Mouse (Mus musculus) testis, postnatal 10 days (tissue): ENCODE measurements at regions not wholly inside any gene's neighbourhood (a gene's known extent, or its start where the extent isn't known, plus 50 kb on each side); places are given as distances from the start of the nearest gene placed in this dataset.

ENCODE experiments used
- DNase-seq: peaks from one replicate; pipeline ENCODE4 v3.0.0; 2021; ENCODE audit warnings: low spot score

DNA sequence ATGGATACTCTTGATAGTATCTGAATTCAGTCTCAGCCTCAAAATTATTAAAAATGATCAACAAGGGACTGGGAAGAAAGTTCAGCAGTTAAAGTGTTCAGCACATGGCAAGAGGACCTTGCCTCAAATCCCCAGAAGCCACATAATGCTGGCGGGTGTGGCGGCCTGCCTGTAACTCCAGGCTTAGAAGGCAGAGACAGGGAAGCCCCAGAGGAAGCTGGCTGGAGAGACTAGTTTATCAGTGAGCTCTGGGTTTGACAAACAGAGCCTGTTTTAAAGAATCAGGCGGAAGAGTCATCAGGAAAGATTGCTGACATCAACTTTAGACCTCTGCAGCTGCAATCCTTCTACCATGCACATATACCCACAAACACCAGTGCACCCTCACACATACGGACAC is 52.1 kb upstream of the Fyn start:
- no peak for DNase-seq

DNA sequence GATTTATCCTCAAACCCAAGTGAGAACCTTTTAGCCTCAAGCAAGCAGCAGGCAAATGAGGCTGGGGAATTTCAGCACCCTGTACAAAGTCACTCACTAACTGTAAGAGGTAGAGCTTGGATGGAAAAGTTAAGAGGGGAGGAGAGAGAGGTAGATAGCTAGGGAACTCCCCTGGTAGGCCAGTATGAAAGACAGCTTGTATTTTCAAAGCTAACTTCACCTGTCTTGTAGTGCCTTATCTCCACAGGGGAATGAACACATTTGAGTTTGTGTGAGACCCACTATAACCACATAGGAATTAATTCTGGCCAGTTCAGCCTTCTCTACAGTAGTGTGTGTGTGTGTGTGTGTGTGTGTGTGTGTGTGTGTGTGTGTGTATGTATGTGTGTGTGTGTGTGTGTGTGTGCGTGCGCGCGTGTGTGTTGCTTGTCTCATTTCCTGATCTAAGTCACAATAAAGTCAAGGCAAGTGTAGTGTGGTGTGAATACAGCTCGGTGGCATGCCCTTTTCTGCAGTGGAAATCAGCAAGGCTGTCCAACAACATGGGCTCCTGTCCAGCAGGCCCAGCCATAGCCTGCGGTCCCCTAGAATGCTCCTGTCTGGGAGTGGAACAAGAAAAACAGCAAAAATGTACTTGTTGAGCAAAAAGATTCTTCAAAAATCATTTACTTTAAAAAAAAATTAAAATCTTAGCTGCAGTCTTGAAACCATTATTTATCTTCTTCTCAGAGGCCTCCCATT is 53.1 kb upstream of the Fyn start:
- no peak for DNase-seq

DNA sequence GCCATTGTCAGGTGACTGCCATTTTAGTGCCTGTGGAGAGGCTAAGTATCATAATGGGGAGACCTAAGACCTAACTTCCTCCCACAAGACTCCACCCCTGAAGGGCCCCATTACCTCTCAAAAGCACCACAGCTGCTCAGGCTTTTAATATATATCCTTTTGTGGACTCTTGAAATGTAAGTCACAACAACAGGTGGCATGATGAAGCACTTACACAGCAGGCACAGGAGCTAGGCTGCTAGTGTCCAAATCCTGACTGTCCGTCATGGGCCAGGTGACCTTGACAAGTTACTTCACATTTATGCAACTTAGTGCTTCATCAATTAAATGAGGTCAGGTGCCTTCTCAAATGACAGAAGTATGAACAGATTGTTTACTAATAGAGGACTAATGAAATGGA is 57.2 kb upstream of the Fyn start:
- no peak for DNase-seq

DNA sequence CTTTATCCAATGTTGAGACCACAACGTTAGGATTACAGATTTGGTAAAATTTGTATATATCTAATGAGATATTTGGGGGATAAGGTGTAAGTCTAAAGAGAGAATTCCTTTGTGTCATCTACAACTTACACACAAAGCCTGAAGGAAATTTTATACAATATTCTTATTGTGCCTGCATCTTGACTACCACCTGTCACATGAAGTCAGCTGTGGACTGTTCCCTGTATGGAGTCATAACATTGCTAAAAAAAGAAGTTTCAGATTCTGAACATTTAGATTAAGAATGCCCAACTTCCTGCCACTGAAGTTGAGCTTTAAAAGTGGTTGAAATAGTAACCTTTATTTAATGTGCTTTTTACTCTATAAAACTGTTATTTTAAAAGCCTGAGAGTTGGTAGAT is 60.1 kb upstream of the Fyn start:
- DNase-seq, result no peak

DNA sequence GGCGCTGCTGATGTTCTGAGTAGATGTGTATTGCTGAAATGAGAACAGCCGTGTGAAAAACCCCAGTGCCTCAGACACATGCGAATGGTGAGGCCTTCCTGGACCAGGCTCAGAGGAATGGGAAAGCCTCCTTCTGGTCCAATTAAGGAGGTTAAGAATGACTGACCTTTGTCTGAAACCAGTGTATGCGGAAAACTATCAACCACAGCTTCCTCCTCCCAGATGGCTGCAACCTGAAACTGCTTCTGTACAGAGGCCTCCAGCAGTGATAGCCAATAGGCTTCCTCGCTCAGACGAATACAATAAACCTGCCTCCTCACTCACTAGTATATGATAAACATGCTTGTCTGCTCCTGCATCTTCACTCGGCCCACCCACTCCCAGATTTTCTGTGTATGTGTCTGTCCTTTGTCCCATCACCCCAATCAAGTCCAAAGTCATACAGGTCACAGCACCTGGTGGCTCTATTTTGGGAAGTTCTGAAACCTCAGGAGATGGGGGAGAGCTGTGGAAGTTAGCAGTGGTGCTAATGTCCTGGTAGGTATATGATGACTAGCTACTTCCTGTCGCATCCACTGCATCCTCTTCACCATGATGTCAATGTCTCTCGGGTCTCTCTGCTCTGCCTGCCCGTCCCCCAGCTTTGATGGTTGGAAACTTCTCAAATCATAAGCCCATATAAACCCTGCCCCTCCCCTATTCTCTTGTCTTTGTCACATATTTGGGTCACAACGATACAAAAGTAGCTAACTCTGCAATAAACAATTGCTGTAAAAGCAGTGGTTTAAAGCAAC is 75.8 kb upstream of the Fyn start:
- no peak for DNase-seq

DNA sequence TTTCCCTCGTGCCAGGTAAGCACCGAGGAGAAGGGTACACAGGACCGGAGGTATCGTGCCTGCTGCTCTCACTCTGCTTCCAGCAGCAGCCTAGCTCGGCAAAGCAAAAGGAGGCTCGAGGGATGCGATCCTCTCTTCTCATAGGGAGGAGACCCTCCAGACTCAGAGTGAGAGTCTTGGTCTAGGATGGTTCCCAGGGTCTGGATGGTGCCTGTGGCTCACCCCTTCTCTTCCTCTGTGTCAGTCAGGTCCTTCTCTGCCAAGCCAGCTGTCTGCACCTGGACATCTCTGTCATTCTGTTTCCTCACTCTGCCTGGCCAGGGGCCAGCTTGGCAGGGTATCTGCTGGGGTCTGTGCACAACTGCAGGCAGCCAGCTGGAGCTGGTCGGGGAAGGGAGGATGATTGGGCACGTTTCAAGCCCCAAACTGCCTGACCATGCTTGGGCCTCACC is 76.9 kb upstream of the Fyn start:
- DNase-seq, result peak; percentile 61

DNA sequence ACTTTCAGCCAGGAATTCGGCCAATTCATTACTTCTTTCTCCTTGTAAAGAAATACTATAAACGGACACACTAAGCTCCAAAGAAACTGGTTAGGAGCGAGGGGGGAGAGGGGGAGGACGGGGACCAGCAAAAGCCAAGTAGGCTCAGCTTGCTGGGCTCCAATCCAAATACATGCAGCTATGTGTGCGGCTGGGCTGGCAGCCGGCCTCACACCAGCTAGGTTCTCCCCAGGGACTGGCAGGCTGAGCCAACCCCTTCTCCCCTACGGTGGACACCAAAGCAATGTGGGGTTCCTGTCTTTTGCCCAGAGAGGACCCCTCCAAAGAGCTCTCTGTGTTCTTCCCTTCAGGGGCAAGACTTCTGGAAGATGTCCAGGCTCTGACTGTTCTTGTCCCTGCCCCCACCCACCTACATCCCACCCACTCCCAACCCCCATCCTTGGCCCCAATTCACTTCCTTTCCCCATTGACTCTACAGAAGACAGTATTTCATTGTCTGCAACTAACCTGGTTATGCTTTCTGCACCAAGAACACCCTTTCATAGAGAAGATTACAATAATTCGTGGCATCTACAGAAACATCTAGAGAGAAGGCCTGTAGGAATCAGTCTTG is 77.4 kb upstream of the Fyn start:
- peak; percentile 58 for DNase-seq

DNA sequence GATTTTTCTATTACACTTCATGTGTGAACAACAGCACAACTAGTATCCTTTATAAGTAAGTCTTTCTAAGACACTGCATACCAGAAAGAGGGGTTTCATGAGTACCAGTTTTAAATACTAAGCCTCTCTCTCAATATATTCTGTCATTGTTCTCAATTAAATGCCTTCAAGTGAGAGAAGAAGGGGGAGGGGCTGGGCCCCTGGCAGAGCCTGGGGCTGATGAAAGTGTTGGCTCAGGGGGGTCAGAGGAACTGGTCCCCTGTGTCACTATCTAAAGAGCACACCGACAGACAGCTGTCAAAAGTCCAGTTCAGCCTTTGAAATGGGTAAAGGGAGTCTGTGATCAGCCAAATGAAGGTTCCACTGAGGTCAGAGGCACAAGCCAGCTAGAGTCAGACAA is 78.4 kb upstream of the Fyn start:
- no peak for DNase-seq

DNA sequence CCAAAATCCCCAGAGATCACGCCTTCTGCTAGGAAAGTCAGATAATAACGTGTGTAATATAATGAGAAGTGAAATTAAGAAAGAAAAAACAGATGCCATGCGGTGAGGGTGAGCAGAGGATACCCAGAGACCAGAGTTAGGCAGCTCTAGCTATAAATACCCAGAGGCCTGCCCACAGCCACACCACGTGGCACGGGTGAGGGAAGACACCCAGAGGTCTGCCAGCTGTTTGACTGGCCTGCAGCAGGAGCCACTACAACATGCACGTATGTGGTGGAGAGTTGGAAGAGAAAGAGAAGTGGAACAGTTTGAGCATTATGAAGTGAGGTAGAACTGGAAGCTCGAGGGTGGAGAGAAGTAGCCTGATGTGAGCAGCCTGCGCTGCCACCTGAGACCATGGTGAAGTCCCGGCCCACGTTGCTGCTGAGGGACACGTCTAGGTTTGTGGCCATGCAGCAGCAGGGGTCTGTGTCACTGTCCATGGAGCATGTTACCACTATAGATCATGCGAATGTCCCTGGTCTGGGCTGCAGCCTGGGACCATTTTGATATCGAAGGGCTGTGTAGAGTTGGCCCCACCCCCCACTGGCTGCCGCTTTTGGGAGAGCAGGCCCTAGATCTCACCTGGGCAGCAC is 88.2 kb upstream of the Fyn start:
- no peak for DNase-seq

DNA sequence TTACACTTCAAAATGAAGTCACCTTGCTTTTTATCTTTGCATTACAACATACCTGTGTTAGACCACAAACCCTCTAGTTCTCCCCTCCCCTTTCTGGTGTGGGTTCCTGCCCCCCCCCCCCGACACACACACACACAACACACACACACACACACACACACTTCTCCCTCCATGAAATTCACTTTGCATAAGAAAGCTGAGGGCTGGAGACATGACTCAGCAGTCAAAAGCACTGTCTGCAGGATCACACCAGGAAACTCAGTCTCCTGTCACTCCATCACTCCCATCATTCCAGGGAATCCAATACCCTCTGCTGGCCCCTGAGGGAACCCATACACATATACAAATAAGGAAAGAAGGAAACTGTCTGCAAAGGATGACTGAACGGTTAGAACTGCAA is 94.5 kb upstream of the Fyn start:
- DNase-seq, result no peak

DNA sequence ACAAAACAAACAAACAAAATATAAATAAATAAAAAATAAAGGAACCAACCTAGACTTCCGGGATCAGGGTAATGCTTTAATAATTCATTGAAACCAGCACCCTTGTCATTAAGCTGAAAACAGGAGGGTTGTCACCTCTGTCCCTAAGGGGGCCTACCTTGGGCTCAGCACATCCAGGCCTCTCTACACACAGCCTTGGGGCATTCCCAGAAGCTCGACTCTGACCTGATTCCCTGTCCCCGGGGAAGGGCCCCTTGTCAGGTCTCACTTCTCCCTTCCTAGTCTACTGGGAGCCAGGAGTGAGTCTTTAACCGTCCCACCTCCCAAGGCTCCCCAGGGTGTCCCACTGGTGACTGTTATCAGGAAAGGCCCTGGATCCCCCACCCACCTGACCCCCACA is 95.2 kb upstream of the Fyn start:
- no peak for DNase-seq

DNA sequence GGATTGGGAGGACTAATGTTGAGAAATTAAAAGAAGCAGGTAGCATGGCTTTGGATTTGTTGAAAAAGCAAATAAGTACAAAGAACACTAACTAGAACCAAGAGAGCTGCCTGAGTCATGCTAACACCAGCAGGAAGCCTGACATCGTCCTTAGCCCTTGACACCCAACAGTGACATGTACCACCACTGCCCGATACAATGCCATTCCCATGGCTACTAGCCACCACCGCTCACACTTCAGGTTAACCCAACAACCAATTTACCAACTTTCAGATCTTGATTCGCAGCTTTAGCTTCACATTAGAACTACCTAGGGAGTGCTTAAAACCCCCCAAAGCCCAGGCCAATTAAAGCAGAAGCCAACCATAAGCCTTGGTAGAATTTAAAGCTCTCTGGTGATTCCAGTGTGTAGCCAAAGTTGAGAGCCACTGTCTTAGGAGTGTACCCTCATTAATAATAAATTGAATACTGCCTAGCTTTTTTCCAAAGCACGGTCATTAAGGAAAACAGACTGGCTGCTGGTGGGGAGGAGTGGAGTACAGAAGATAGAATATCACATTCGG is 96.2 kb upstream of the Fyn start:
- DNase-seq, result no peak

DNA sequence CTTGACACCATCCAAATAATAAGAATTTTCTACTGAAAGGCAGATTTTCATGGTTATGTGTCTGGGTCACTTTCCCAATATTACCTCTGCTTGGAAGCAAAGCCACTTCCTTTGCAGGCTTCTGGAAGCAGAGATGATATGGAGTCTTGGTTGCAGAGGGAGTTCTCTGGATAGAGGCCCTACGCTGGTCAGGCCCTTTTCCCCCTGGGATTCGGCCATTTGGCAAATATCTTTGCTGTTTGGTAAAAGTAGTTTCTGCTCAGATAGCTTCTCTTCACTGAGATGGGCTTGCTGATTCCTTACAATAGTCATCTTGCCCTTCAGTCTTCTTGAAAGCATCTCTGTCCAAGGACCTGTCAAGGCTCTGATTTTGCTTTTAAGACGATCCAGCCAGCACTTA is 98.2 kb upstream of the Fyn start:
- no peak for DNase-seq

DNA sequence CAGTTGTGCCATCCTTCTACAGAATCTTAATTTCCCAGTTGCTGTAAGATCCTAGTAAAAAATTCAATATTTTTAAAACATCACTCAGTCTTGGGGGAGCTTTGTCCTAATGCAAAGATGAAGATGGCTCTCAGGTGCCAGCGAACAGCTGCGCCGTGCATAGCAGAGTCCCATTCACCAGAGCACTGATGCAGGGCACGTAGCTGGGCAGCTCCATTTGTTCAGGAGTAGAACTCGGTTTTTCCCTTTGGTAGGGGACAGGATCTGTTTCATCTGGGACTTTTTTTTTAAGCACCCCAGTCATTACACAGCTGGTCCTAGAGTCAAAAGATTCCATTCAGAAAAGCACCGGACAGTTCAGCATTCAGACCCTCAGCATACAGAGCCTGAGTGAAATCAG is 101.4 kb upstream of the Fyn start:
- no peak for DNase-seq

DNA sequence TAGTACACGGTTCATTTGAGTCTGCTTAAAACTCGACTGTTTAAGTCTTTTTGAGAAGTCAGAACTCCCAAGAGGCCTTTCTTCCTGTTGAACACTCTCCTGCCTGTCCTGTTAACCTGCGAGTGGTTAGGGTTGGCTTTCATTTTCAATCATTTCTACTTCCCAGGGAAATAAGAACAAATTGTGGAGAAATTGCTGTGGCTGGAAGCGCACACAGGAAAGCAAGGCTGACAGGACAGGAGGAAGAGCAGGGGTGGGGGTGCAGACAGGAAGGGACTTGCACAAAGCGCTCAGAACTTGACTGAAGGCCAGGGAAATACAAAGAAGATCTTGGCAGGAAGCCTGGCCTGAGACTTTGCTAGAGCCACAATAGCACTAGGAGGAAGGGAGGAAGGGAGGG is 102.2 kb upstream of the Fyn start:
- peak; percentile 68 for DNase-seq

DNA sequence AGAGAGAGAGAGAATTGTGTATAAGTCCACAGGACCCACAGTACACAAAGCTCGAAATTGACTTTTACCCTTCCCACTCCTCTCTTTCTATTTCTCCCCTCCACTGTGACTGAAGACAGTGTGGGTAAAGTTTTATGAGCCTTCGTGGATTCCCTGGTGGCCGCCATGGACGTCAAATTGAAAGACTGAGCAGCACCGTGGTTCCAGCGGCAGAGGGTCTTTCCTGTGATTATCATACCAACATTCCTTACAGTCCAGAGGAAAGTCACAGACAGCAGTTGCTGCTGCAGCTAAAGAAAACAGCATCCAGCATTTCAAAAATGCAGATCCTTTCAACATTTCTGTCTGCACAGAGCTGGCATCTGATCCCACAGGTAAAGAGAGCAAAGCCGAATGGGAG is 98.9 kb upstream of the Ccn6 start:
- DNase-seq, result no peak

DNA sequence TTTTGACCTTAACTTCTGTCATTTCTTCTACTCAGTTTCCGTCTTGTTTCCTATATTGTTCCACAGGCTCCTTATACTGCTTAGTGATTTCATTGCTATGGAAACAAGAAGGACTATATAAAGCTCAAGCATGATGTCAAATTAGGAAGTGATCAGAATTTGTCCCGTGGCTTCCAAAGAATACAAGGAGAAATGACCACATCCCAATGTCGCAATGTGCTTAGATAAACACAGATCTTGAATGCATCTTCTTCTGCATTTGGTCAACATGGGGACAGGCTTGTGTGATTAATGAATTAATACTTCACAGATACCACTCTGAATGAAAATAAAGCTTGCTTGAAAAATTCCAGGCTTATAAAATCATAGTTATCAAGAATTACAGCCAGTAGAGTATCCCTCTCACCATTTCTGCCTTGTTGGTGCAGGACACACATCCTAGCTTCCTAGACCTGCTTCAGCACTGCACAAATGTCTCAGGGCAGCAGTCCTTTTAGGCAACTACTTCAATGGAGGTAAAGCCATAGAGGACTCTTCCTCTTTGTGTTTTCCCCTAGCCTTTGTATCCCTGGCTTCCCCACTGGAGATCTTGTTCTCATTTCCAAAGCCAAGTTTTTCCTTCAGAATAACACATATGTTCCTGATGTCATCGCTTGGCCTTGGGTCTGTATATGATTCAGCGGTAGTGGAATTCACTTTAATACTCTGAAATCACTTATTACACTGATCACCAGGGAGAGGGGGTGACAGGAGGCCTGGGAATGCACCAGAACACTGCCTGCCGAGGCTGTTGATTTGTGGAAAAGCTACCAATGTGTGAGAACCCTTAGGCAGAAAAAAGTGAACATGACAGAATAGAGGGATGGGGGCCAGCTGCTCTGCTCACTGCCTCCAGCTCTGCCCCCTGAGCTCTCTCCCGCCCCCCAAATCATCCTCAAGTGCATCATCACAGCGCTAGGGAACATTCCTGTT is 97.9 kb upstream of the Ccn6 start:
- no peak for DNase-seq

DNA sequence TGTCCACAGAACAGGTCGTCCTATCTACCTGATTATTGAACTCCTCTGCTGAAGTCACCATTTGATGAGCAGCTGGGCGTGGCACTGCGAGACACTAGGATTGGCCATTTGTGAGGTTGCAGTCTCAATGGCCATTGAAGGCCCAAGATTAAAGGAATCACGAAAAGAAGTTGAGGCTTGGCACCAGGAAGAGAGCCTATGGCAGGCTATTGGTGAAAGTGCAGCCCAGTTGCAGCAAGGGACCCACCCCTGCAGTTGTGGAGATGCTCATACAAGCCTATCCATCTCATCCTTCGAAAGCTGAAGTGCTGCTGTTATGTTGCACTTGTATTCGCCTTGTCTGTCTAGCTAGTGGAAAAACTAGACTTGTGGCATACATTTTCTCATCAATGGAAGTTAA is 96.5 kb upstream of the Ccn6 start:
- no peak for DNase-seq

DNA sequence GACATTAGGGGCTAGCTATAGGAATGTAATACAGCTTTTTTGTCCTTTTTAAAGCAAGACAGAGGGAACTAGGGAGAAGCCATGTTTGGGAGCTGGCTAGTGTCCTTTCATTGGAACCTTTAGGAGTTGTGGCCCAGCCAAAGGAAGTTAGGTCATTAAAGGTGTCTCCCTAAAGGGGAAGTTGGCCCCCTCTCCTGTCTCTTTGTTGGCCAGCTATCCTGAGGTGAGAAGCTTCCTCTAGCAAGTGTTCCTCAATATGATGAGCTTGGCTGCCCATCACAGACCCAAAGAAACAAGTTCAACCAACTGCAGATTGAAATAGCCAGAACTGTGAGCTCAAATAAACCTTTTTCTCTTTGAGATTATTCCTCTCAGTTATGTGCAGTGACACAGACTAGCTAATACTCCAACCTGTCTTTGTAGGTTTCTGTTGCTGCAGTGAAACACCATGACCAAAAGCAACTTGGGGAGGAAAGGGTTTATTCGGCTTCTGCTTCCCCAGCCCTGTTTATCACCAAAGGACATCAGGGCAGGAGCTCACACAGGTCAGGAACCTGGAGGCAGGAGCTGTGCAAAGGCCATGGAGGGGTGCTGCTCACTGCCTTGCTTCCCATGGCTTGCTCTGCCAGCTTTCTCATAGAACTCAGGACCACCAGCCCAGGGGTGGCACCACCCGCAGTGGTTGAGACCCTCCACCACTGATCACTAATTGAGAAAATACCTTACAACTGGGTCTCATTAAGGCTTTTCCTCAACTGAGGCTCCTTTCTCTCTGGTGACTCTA is 94.0 kb upstream of the Ccn6 start:
- DNase-seq, result no peak

DNA sequence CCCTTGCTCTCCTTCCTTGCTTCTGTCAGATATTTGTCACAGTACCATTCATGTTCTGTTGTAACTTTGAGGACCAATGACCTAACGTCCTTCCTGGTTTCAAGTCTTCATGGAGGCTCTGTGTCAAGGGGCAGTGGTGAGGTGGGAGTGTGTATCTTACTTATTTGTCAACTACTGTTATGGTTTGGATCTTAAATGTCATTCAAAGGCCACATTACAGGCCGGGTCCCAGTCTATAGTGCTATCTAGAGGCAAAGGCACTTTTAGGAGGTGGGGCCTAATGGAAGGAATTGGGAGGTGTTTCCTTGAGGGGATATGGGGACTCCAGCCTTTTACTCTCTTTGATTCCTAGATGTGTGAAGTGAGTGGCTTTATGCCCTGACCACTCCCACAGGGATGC is 91.0 kb upstream of the Ccn6 start:
- DNase-seq, result no peak

DNA sequence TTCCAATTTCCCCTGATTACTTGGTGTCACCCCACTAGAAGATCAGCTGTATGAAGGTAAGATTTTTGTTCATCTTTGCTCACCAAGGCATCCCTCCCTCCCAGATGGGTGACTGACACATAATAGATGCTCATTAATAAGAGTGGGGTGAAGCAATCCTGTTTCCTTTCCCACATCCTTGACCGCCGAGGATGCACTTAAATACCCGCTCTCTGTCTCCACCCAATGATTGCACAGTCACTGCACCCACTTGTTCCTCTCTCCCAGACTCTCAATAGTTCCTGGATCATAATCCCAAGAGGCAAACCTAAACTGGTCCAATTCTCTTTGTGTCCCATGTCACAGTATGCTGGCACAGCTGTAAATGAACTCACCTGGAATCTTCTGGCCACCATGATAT is 86.4 kb upstream of the Ccn6 start:
- DNase-seq, result no peak
